Mouse (Mus musculus): ENCODE results near the gene Gal. TPM values are rescaled to one million over a fixed set of nuclear protein-coding genes. Genes with fewer than 3 reads are reported as not detected.

Gal gene
- polyA plus RNA-seq, 1 experiment from 2014 or later: 38.7 TPM

- Histone ChIP-seq H3K9me3 (ENCODE audit: control insufficient read depth) (no peaks in the 10 kb centered on the region), H3K36me3 (ENCODE audit: control insufficient read depth, insufficient read depth) (no peaks in the 10 kb centered on the region), H3K27me3 (replicated peaks; ENCODE audit: control insufficient read depth, insufficient read depth, low read length) (no peaks in the 10 kb centered on the region), H3K9ac (ENCODE audit: low read depth, low read length) (no peak overlapping the region), H3K4me1 (replicated peaks; ENCODE audit: control insufficient read depth, insufficient read depth, low read length) (no peaks in the 10 kb centered on the region), H3K27ac (ENCODE audit: low read depth, low read length) (no peak overlapping the region), H3K4me2 (replicated peaks; ENCODE audit: low read depth) (no peak overlapping the region), H3K4me3 (ENCODE audit: low read depth, low read length) (no peak overlapping the region)
- no peak for ATAC-seq
- TF ChIP-seq CTCF (IDR thresholded peaks at IDR 0.05; ENCODE audit: low read depth): peak; percentile 35; the same call in 1 of the 2 replicates
- WGBS: 83% methylated on average over 7 of the region's 7 CpGs
Observed at GRCm38 (mm10) chr19:3404030-3404429, 10.3 kb downstream of the Gal start.

GRCm38 (mm10) chr19:3402390-3402789, 12.0 kb downstream of the Gal start:
- Histone ChIP-seq H3K27ac (ENCODE audit: low read depth, low read length) (no peak overlapping the region), H3K9ac (ENCODE audit: low read depth, low read length) (no peak overlapping the region), H3K4me1 (replicated peaks; ENCODE audit: control insufficient read depth, insufficient read depth, low read length) (no peaks in the 10 kb centered on the region), H3K36me3 (ENCODE audit: control insufficient read depth, insufficient read depth) (no peaks in the 10 kb centered on the region), H3K27me3 (replicated peaks; ENCODE audit: control insufficient read depth, insufficient read depth, low read length) (no peaks in the 10 kb centered on the region), H3K4me2 (replicated peaks; ENCODE audit: low read depth) (no peak overlapping the region), H3K4me3 (ENCODE audit: low read depth, low read length) (no peak overlapping the region), H3K9me3 (ENCODE audit: control insufficient read depth) (no peaks in the 10 kb centered on the region)
- ATAC-seq: no peak
- no peak for TF ChIP-seq CTCF (IDR thresholded peaks at IDR 0.05; ENCODE audit: low read depth)
- WGBS: 62% methylated on average over 6 of the region's 6 CpGs

- Histone ChIP-seq H3K4me1 (replicated peaks; ENCODE audit: control insufficient read depth, insufficient read depth, low read length) (no peaks in the 10 kb centered on the region), H3K27me3 (replicated peaks; ENCODE audit: control insufficient read depth, insufficient read depth, low read length) (no peaks in the 10 kb centered on the region), H3K4me2 (replicated peaks; ENCODE audit: low read depth) (no peak overlapping the region), H3K36me3 (ENCODE audit: control insufficient read depth, insufficient read depth) (no peaks in the 10 kb centered on the region), H3K27ac (ENCODE audit: low read depth, low read length) (no peak overlapping the region), H3K9me3 (ENCODE audit: control insufficient read depth) (no peaks in the 10 kb centered on the region), H3K4me3 (ENCODE audit: low read depth, low read length) (no peak overlapping the region), H3K9ac (ENCODE audit: low read depth, low read length) (no peak overlapping the region)
- no peak for TF ChIP-seq CTCF (IDR thresholded peaks at IDR 0.05; ENCODE audit: low read depth)
- 52% methylated on average over 7 of the region's 7 CpGs for WGBS
- ATAC-seq: no peak
Observed at GRCm38 (mm10) chr19:3401943-3402342, 12.4 kb downstream of the Gal start.

- WGBS: 88% methylated on average over 7 of the region's 7 CpGs
- Histone ChIP-seq H3K4me3 (ENCODE audit: low read depth, low read length) (no peak overlapping the region), H3K9me3 (ENCODE audit: control insufficient read depth) (no peaks in the 10 kb centered on the region), H3K36me3 (ENCODE audit: control insufficient read depth, insufficient read depth) (no peaks in the 10 kb centered on the region), H3K27ac (ENCODE audit: low read depth, low read length) (no peak overlapping the region), H3K4me2 (replicated peaks; ENCODE audit: low read depth) (no peak overlapping the region), H3K4me1 (replicated peaks; ENCODE audit: control insufficient read depth, insufficient read depth, low read length) (no peaks in the 10 kb centered on the region), H3K27me3 (replicated peaks; ENCODE audit: control insufficient read depth, insufficient read depth, low read length) (no peaks in the 10 kb centered on the region), H3K9ac (ENCODE audit: low read depth, low read length) (no peak overlapping the region)
- ATAC-seq: no peak
- no peak for TF ChIP-seq CTCF (IDR thresholded peaks at IDR 0.05; ENCODE audit: low read depth)
Observed at GRCm38 (mm10) chr19:3401504-3401903, 12.8 kb downstream of the Gal start.

- H3K4me3 ChIP-seq (ENCODE audit: low read depth, low read length): no peak overlapping the region
- no peak for TF ChIP-seq CTCF (IDR thresholded peaks at IDR 0.05; ENCODE audit: low read depth)
- no peak for ATAC-seq
- H3K27me3 ChIP-seq (replicated peaks; ENCODE audit: control insufficient read depth, insufficient read depth, low read length): no peaks in the 10 kb centered on the region
- no peak overlapping the region for H3K27ac ChIP-seq (ENCODE audit: low read depth, low read length)
- no peaks in the 10 kb centered on the region for H3K36me3 ChIP-seq (ENCODE audit: control insufficient read depth, insufficient read depth)
- H3K9ac ChIP-seq (ENCODE audit: low read depth, low read length): no peak overlapping the region
- no peak overlapping the region for H3K4me2 ChIP-seq (replicated peaks; ENCODE audit: low read depth)
- H3K9me3 ChIP-seq (ENCODE audit: control insufficient read depth): no peaks in the 10 kb centered on the region
- no peaks in the 10 kb centered on the region for H3K4me1 ChIP-seq (replicated peaks; ENCODE audit: control insufficient read depth, insufficient read depth, low read length)
- 89% methylated on average over 4 of the region's 4 CpGs for whole genome bisulfite sequencing
Observed at GRCm38 (mm10) chr19:3400057-3400456, 14.3 kb downstream of the Gal start.

- no peak for TF ChIP-seq CTCF (IDR thresholded peaks at IDR 0.05; ENCODE audit: low read depth)
- ATAC-seq: no peak
- Histone ChIP-seq H3K4me1 (replicated peaks; ENCODE audit: control insufficient read depth, insufficient read depth, low read length) (no peaks in the 10 kb centered on the region), H3K4me3 (ENCODE audit: low read depth, low read length) (no peak overlapping the region), H3K9me3 (ENCODE audit: control insufficient read depth) (no peaks in the 10 kb centered on the region), H3K4me2 (replicated peaks; ENCODE audit: low read depth) (no peak overlapping the region), H3K27me3 (replicated peaks; ENCODE audit: control insufficient read depth, insufficient read depth, low read length) (no peaks in the 10 kb centered on the region), H3K9ac (ENCODE audit: low read depth, low read length) (no peak overlapping the region), H3K27ac (ENCODE audit: low read depth, low read length) (no peak overlapping the region), H3K36me3 (ENCODE audit: control insufficient read depth, insufficient read depth) (no peaks in the 10 kb centered on the region; the same call in 1 of the 2 replicates)
- 90% methylated on average over 3 of the region's 3 CpGs for WGBS
Observed at GRCm38 (mm10) chr19:3394216-3394615, 20.1 kb downstream of the Gal start.

GRCm38 (mm10) chr19:3392384-3392783, 22.0 kb downstream of the Gal start:
- TF ChIP-seq CTCF (IDR thresholded peaks at IDR 0.05; ENCODE audit: low read depth): no peak
- Histone ChIP-seq H3K36me3 (ENCODE audit: control insufficient read depth, insufficient read depth) (no peaks in the 10 kb centered on the region; the same call in 1 of the 2 replicates), H3K4me3 (ENCODE audit: low read depth, low read length) (no peak overlapping the region), H3K4me2 (replicated peaks; ENCODE audit: low read depth) (no peak overlapping the region), H3K9ac (ENCODE audit: low read depth, low read length) (no peak overlapping the region), H3K9me3 (ENCODE audit: control insufficient read depth) (no peaks in the 10 kb centered on the region), H3K27ac (ENCODE audit: low read depth, low read length) (no peak overlapping the region), H3K27me3 (replicated peaks; ENCODE audit: control insufficient read depth, insufficient read depth, low read length) (no peaks in the 10 kb centered on the region), H3K4me1 (replicated peaks; ENCODE audit: control insufficient read depth, insufficient read depth, low read length) (no peaks in the 10 kb centered on the region)
- 64% methylated on average over 1 of the region's 1 CpGs for WGBS
- no peak for ATAC-seq
